Mouse (Mus musculus) testis, postnatal 10 days (tissue): ENCODE measurements around the gene Cflar.
"Not testable (repeated sequence)": the region's sequence is repeated elsewhere in the genome, so short reads cannot be mapped to it uniquely, and the experiment has no call there.

Experiments
- DNase-seq: peaks from one replicate; pipeline ENCODE4 v3.0.0; 2021; ENCODE audit warnings: low spot score

Gene Cflar

GRCm38 (mm10) chr1:58727747-58728589 lies 16.7 kb downstream of the Cflar start:
- no peak for DNase-seq

- DNase-seq: no peak
These were observed 17.2 kb downstream of the Cflar start for GRCm38 (mm10) chr1:58728590-58728868.

- DNase-seq: no peak
These were observed 22.3 kb downstream of the Cflar start for GRCm38 (mm10) chr1:58733636-58734035.

- DNase-seq: no peak
These were observed 23.0 kb downstream of the Cflar start for GRCm38 (mm10) chr1:58734043-58734920.

GRCm38 (mm10) chr1:58735962-58736361 lies 24.7 kb downstream of the Cflar start:
- no peak for DNase-seq

GRCm38 (mm10) chr1:58736968-58737367 lies 25.7 kb downstream of the Cflar start:
- no peak for DNase-seq

GRCm38 (mm10) chr1:58739529-58739928 lies 28.2 kb downstream of the Cflar start:
- DNase-seq: no peak

- DNase-seq: no peak
These were observed 31.3 kb downstream of the Cflar start for GRCm38 (mm10) chr1:58742571-58743021.

GRCm38 (mm10) chr1:58743252-58743651 lies 31.9 kb downstream of the Cflar start:
- DNase-seq: no peak

- no peak for DNase-seq
These were observed 33.3 kb downstream of the Cflar start for GRCm38 (mm10) chr1:58744645-58745044.

- no peak for DNase-seq
These were observed 35.6 kb downstream of the Cflar start for GRCm38 (mm10) chr1:58746880-58747279.

GRCm38 (mm10) chr1:58759451-58759850 lies 48.1 kb downstream of the Cflar start:
- DNase-seq: no peak

- no peak for DNase-seq
These were observed 49.3 kb downstream of the Cflar start for GRCm38 (mm10) chr1:58760581-58760980.

GRCm38 (mm10) chr1:58761391-58762275 lies 50.3 kb downstream of the Cflar start:
- not testable (repeated sequence) for DNase-seq

GRCm38 (mm10) chr1:58762576-58762975 lies 51.3 kb downstream of the Cflar start:
- no peak for DNase-seq

GRCm38 (mm10) chr1:58766446-58766845 lies 55.1 kb downstream of the Cflar start:
- DNase-seq: not testable (repeated sequence)

GRCm38 (mm10) chr1:58769136-58769535 lies 57.8 kb downstream of the Cflar start:
- DNase-seq: no peak

- DNase-seq: no peak
These were observed 58.4 kb downstream of the Cflar start for GRCm38 (mm10) chr1:58769701-58770100.

- DNase-seq: no peak
These were observed 58.9 kb downstream of the Cflar start for GRCm38 (mm10) chr1:58770111-58770720.

- DNase-seq: no peak
These were observed 60.8 kb downstream of the Cflar start for GRCm38 (mm10) chr1:58772084-58772483.

GRCm38 (mm10) chr1:58773280-58773679 lies 62.0 kb downstream of the Cflar start:
- DNase-seq: no peak

- DNase-seq: no peak
These were observed 62.6 kb downstream of the Cflar start for GRCm38 (mm10) chr1:58773905-58774304.
